Mouse (Mus musculus) midbrain, embryonic 15.5 days (tissue): Measurements from ENCODE around the gene C1qtnf1. TPM values are rescaled to one million over a fixed set of nuclear protein-coding genes. Genes with fewer than 3 reads are reported as not detected.
"Not testable (repeated sequence)": the region's sequence is repeated elsewhere in the genome, so short reads cannot be mapped to it uniquely, and the experiment has no call there.

Source experiments
- ATAC-seq: fragments of 200-750 bp; cut with Nextera tagmentation; replicated peaks from 2 replicates; pipeline ENCODE4 v1.8.0; 2017; ENCODE audit warnings: moderate TSS enrichment
- H3K27ac ChIP-seq: fragments of 300-500 bp; sonication (generic); 2 replicates; pipeline ENCODE4 v1.5.1; 2015; ENCODE audit warnings: mild to moderate bottlenecking, inconsistent platforms
- H3K27me3 ChIP-seq: fragments of 300-500 bp; sonication (generic); replicated peaks from 2 replicates; pipeline ENCODE4 v1.6.1; 2015; ENCODE audit warnings: inconsistent platforms
- H3K36me3 ChIP-seq: fragments of 300-500 bp; sonication (generic); replicated peaks from 2 replicates; pipeline ENCODE4 v1.6.1; 2015; ENCODE audit warnings: inconsistent platforms
- H3K4me1 ChIP-seq: fragments of 300-500 bp; sonication (generic); 2 replicates; pipeline ENCODE4 v1.6.1; 2015; ENCODE audit warnings: inconsistent platforms
- H3K4me2 ChIP-seq: fragments of 300-500 bp; sonication (generic); 2 replicates; pipeline ENCODE4 v1.6.1; 2015; ENCODE audit warnings: inconsistent platforms, mild to moderate bottlenecking, moderate library complexity
- H3K4me3 ChIP-seq: fragments of 300-500 bp; sonication (generic); 2 replicates; pipeline ENCODE4 v1.5.1; 2015; ENCODE audit warnings: mild to moderate bottlenecking, inconsistent platforms
- H3K9ac ChIP-seq: fragments of 300-500 bp; sonication (generic); 2 replicates; pipeline ENCODE4 v1.6.1; 2015; ENCODE audit warnings: mild to moderate bottlenecking, inconsistent platforms
- H3K9me3 ChIP-seq: fragments of 300-500 bp; sonication (generic); 2 replicates; pipeline ENCODE4 v1.6.1; 2016; ENCODE audit warnings: inconsistent platforms
- WGBS: fragments of 180-500 bp; shearing (Covaris S2); methylation state at CpG from one replicate; pipeline ENCODE4 v1.1.7; 2015; ENCODE audit warnings: mixed read lengths; 5-methylcytosine and 5-hydroxymethylcytosine counted together
- polyA plus RNA-seq: library from polyadenylated mRNA; unstranded; fragments of >200 nt; fragmentation: Nextera tagmentation; extraction: Ambion mirVana; gene quantifications from 2 replicates; pipeline ENCODE4 v1.2.1, GENCODE M21; 2015

The C1qtnf1 gene
- 4.2 and 4.3 TPM in 2 replicates for polyA plus RNA-seq

DNA sequence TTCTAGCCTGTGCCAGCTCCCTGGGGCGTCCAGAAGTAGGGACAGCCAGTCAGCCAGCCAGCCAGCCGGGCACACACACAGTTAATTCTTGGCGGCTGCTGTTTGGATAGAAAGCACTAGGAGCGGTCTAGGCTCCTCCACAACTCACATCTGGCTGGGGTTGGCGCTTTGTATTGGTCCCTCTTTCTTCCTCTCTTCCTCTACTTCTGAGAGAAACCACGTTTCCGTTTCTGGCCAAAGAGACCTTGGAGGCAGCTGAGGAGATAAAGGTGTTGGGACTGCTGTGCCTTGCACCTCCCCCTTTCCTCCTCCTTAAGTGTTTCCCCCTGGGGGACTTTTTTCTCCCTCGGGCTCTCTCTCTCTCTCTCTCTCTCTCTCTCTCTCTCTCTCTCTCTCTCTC, at the start of gene C1qtnf1:
TSS of gene C1qtnf1 (plus strand) at position 218 of the 400 bp plus-strand sequence.
- H3K4me2 ChIP-seq, result peak within 1 kb of the TSS; percentile 39
- peak within 1 kb of the TSS; percentile 51; the same call in 1 of the 2 replicates for H3K27ac ChIP-seq
- WGBS, result 4% methylated on average over 8 of the region's 8 CpGs
- peaks cover 35% of the 10 kb centered on the region for H3K4me1 ChIP-seq
- no peaks in the 10 kb centered on the region for H3K36me3 ChIP-seq
- H3K9me3 ChIP-seq, result no peaks in the 10 kb centered on the region
- ATAC-seq, result no peak
- 0 out of 2 replicates have a peak within 1 kb of the TSS, but pooled peaks have one; percentile 0 for H3K9ac ChIP-seq
- peak within 1 kb of the TSS; percentile 25 for H3K4me3 ChIP-seq
- no peaks in the 10 kb centered on the region for H3K27me3 ChIP-seq

DNA sequence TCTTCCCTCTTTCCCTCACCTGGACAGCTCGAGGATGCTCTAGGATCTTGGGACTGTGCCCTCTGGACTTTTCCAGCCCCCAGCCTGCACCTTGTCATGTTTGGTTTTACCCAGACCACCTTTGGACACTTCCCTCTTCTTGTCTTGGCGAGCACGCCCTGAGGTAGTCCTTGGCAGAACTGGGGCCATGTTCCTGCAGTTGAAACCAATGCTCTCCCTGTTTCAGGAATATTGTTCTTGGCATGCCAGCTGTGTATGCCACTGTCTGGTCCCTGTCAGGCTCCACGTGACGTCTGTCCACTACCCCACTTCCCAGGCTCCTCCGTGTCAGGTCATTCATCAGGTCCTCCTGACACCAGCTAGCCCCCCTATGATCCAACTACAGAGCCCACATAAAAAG, 49.3 kb upstream of the C1qtnf1 start:
- H3K9me3 ChIP-seq, result no peaks in the 10 kb centered on the region
- no peak overlapping the region for H3K27ac ChIP-seq
- no peak overlapping the region for H3K4me3 ChIP-seq
- H3K9ac ChIP-seq, result no peak overlapping the region
- no peak for ATAC-seq
- H3K4me2 ChIP-seq, result no peak overlapping the region
- H3K4me1 ChIP-seq, result peaks cover 6% of the 10 kb centered on the region
- H3K27me3 ChIP-seq, result no peaks in the 10 kb centered on the region
- no peaks in the 10 kb centered on the region for H3K36me3 ChIP-seq
- WGBS, result 88% methylated on average over 6 of the region's 6 CpGs

DNA sequence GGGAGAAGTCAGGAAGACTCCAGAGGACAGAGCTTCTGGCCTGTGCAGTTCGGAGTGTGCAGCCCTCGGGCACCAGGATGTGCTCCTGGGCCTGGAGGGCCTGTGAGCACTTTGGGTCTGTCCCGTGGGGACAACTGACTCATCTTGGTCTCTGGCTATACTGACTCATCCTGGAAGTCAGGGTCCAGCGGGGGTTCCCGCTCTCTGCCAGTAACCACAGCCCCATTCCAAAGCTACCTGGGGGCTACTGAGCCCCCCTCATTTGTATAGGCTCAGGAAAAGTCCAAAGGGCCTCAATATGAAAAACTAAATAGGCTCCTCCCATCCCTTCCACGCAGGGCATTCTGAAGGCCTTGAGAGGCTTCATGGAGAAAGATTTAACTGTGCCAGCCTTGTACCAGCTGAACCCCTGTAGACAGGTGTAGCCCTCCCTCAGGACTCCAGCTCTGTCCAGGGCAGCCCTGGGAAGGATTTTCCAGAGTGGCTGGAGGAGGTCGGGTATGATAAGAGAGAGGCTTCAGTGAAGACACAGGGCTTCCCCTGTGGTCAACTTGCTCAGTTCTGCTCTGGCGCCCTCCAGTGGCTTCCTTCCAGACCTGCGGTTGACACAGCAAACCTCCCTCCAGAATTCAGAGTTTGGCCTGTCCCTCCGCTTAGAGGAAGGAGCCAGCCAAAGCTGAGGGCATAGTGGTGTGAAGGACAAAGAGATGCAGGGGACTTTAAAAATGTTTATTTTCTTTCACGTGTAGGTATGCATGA, 48.6 kb upstream of the C1qtnf1 start:
- Histone ChIP-seq H3K4me1 (peaks cover 6% of the 10 kb centered on the region), H3K4me3 (no peak overlapping the region), H3K9ac (no peak overlapping the region), H3K4me2 (no peak overlapping the region), H3K36me3 (no peaks in the 10 kb centered on the region), H3K27ac (no peak overlapping the region), H3K9me3 (no peaks in the 10 kb centered on the region), H3K27me3 (no peaks in the 10 kb centered on the region)
- ATAC-seq, result no peak; the same call in 1 of the 2 replicates
- WGBS, result 51% methylated on average over 11 of the region's 11 CpGs

DNA sequence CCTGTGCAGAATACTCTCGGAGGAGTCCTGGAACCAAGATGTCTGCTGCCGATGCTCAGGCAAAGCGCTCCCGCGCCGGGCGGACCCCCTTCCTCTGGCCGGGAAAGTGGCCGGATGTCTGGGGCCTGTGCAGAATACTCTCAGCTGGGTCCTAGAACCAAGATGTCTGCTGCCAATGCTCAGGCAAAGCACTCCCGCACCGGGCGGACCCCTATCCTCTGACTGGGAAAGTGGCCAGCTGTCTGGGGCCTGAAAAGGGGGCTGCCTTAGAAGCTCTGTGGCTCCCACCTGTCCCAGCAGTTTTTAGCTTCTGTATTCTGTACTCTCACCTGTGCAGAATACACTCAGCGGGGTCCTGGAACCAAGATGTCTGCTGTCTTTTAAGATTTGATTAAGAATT, 40.2 kb upstream of the C1qtnf1 start:
- H3K36me3 ChIP-seq, H3K9me3 ChIP-seq, H3K27ac ChIP-seq, H3K27me3 ChIP-seq, H3K4me1 ChIP-seq, H3K4me2 ChIP-seq, H3K4me3 ChIP-seq, H3K9ac ChIP-seq, ATAC-seq: not testable (repeated sequence)
- 91% methylated on average over 13 of the region's 13 CpGs for WGBS

DNA sequence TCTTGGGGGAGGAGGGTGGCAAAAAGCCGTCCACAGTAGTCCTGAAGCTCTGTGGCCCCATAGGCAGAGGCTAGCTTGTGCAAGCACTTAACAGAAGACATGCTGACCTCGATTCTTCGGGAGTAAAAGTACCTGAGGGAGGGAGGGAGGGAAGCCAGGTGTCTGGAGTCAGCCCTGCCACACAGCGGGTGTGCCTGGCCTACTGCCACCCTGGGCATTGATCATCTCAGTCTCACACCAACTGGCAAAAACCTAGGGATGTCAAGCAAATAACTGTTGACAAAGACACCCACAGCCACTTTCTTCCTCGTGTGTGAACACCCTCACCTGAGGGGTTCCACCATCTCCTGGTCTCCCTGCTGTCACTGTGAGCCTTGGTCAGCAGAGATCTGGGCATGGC, 34.0 kb upstream of the C1qtnf1 start:
- WGBS, result 85% methylated on average over 5 of the region's 5 CpGs
- no peak for ATAC-seq
- no peaks in the 10 kb centered on the region for H3K9me3 ChIP-seq

DNA sequence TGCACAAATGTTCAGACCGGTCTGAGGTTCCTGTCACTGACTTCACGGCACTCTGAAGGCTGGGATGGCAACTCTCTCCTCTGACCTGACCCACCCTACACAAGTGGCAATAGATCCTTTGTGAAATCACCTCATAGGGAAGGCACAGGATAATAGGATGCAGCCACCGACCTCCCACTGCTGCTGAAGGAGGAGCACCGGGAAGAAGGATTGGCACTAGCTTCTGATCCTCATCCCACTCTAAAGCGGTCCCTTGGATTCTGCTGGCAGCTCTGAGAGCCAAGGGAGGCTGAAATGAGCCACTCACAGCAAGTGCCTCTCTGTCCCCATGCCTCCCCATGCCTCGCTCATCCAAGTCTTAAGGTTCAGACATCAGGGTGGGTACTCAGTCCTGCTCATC, 33.5 kb upstream of the C1qtnf1 start:
- 62% methylated on average over 6 of the region's 6 CpGs for WGBS
- Histone ChIP-seq H3K4me1 (no peaks in the 10 kb centered on the region), H3K27me3 (no peaks in the 10 kb centered on the region), H3K27ac (no peak overlapping the region), H3K4me2 (no peak overlapping the region), H3K9me3 (no peaks in the 10 kb centered on the region), H3K4me3 (no peak overlapping the region), H3K36me3 (no peaks in the 10 kb centered on the region), H3K9ac (no peak overlapping the region)
- ATAC-seq, result no peak

More for the DNA sequence above, 34.0 kb upstream of the C1qtnf1 start:
- H3K27ac ChIP-seq, result no peak overlapping the region
- no peak overlapping the region for H3K9ac ChIP-seq
- no peak overlapping the region for H3K4me3 ChIP-seq
- no peaks in the 10 kb centered on the region for H3K4me1 ChIP-seq
- H3K27me3 ChIP-seq, result no peaks in the 10 kb centered on the region
- H3K4me2 ChIP-seq, result no peak overlapping the region
- H3K36me3 ChIP-seq, result no peaks in the 10 kb centered on the region

DNA sequence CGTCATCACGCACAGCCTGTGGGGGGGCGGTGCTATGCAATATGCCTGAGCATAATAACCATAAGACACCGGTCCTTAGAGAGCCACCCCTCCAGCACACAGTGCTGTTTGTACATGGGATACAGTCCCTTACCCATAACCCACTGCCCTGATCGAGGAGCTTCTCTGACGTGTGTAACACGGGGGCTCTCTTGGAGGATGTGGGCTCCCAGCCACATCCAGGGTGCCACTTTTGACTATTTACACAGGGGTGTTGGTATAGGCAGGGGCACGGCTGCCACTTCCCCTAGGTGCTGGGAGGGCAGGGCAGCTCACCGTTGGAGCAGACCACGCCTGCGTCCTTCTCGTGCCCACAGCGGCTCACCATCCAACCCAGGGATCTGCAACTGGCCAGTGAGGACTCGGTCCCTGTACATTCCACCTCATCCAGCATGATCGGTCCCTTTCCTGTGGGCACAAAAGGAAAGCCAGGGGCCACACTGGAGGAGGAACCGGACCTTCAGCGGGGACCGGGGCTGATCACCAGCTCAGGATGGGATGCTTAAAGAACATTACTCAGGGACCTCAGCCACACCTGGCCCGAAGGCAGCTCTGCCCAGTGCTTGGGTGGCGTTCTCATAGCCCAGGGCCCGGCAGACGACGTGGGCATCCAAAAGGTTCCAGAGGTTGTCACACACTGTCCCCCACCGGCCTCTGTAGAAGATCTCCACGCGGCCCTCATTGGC, 30.0 kb upstream of the C1qtnf1 start:
- Histone ChIP-seq H3K27me3 (no peaks in the 10 kb centered on the region), H3K9me3 (no peaks in the 10 kb centered on the region), H3K27ac (no peak overlapping the region), H3K4me3 (no peak overlapping the region), H3K36me3 (no peaks in the 10 kb centered on the region), H3K4me1 (no peaks in the 10 kb centered on the region), H3K4me2 (no peak overlapping the region), H3K9ac (no peak overlapping the region)
- WGBS, result 95% methylated on average over 26 of the region's 26 CpGs
- no peak for ATAC-seq

DNA sequence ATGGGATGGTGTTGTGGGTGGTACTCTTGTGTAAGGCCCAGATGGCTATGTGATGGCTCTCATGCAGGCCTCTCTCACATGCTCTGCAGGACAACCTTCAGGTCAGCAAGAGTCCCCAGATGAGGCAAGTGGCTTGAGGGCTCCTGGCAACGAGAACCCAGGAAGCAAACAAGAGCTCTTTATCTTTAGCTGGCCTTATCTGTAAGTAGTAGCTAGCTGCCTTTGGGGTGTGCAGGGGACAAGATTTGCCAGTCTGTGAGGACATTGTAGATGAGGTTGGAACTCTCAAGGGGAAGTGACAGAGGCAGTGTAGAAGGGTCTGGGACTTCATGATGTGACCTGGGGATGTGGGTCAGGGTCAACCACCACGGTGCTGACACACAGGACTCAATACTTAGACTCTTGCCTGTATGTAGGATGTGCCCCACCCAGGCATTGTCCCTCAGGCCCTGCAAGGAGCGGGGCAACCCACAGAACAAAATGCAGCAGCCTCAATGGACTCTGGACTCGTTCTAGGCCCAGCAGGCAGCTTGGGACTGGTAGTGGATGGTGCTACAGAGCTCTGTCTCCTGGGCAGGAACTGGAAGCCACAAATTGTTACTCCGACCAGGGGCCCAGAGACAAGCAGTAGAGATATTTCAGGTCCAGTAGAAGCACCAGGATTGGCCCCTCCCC, 28.0 kb upstream of the C1qtnf1 start:
- no peaks in the 10 kb centered on the region for H3K4me1 ChIP-seq
- H3K27me3 ChIP-seq, result no peaks in the 10 kb centered on the region
- no peak overlapping the region for H3K4me3 ChIP-seq
- H3K36me3 ChIP-seq, result no peaks in the 10 kb centered on the region
- no peak overlapping the region for H3K4me2 ChIP-seq
- no peaks in the 10 kb centered on the region for H3K9me3 ChIP-seq
- no peak overlapping the region for H3K9ac ChIP-seq
- no peak overlapping the region for H3K27ac ChIP-seq
- 69% methylated on average over 5 of the region's 5 CpGs for WGBS
- ATAC-seq, result no peak

DNA sequence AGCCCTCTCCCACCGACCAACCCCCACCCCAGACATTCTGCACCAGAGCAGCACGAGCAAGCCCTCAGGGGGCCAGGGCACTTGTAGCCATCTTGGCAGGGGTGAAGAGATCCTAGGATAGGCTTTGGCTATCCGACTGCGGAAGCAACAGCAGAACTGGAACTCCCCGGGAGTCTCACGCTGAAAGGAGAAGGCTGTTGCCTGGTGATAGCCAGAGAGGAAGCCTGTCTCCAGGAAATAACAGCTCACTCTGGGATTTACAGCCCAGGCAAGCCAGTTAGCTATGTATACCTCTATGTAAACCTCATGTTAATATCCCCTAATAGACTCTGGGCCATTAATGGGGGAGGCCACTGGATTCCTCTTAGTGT, 27.5 kb upstream of the C1qtnf1 start:
- Histone ChIP-seq H3K27me3 (no peaks in the 10 kb centered on the region), H3K27ac (no peak overlapping the region), H3K9me3 (no peaks in the 10 kb centered on the region), H3K4me3 (no peak overlapping the region), H3K9ac (no peak overlapping the region), H3K4me1 (no peaks in the 10 kb centered on the region), H3K36me3 (0 out of 2 replicates have a peak, but pooled peaks cover 2% of the 10 kb centered on the region), H3K4me2 (no peak overlapping the region)
- no peak for ATAC-seq
- WGBS, result 44% methylated on average over 6 of the region's 6 CpGs

DNA sequence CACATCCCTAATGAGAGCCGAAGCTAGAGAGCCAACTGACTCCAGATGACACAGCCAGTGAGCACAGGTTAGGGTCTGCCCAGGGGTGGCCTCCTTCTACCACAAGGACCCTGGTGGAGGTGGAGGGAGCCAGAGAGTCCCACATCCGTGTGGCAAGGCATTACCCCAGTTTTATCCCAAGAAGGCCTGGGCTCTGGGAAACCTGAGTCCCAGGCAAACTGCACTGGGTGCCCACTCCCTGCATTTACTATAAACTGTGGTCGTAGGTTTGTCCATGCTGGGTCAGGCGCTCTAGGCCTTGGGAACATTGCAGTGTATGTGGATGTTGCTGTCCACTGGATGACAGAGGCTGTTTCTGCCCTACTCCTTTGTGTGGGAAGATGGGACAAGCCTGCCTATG, 26.8 kb upstream of the C1qtnf1 start:
- Histone ChIP-seq H3K9me3 (no peaks in the 10 kb centered on the region), H3K27ac (no peak overlapping the region), H3K4me3 (no peak overlapping the region), H3K4me1 (no peaks in the 10 kb centered on the region), H3K27me3 (no peaks in the 10 kb centered on the region), H3K4me2 (no peak overlapping the region), H3K9ac (no peak overlapping the region), H3K36me3 (0 out of 2 replicates have a peak, but pooled peaks cover 8% of the 10 kb centered on the region)
- ATAC-seq, result no peak
- 85% methylated on average over 4 of the region's 4 CpGs for WGBS

DNA sequence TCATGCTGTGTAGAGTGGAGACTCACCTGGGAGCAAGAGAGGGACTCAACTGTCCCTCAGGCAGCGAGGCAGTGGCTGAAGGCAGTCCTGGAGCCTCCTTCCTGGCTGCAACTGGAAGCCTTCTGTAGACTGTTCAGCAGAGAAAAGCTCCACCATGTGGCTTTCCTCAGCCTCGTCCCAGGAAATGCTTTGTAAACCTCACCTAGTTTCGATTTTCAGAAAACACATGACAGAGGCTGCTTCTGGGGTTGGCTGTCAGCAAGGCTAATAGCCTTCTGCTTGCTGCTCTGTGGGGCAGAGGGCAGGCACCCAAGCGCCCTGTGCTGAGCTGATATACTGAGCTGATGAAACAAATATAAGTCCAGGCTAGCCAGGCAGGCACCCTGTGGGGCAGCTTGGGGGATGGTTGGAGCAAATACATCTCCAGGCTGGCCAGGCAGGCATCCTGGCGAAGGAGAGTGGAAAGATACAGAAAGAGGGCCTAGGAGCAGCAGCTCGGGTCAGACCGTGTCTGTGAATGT, 26.2 kb upstream of the C1qtnf1 start, which contains the start of gene Lgals3bp:
TSS of gene Lgals3bp (minus strand) at position 333 of the 521 bp plus-strand sequence.
- Histone ChIP-seq H3K27me3 (no peaks in the 10 kb centered on the region), H3K9me3 (no peaks in the 10 kb centered on the region), H3K36me3 (peaks cover 12% of the 10 kb centered on the region; the same call in 1 of the 2 replicates), H3K4me1 (no peaks in the 10 kb centered on the region), H3K27ac (no peak within 1 kb of the TSS), H3K9ac (no peak within 1 kb of the TSS), H3K4me2 (no peak within 1 kb of the TSS), H3K4me3 (no peak within 1 kb of the TSS)
- WGBS, result 61% methylated on average over 7 of the region's 7 CpGs
- no peak for ATAC-seq

DNA sequence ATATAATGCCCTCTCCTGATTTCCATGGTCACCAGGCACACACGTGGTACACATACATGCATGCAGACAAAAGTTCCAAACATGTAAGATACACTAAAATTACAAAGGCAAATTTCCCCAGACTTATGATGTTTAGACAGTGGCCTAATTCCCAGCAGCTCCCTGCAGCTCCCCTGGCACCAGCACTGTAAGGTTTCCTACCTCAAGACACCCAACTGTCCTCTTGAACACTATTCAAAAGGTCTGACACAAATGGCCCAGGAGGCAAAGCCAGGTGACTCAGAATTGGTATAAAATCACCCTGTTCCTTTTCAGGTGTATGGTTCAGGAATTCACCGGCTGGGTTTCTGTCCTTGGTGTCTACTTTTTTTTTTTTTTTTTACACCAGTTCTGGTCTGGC, 24.8 kb upstream of the C1qtnf1 start:
- Histone ChIP-seq H3K9ac (no peak overlapping the region), H3K4me2 (no peak overlapping the region), H3K36me3 (peaks cover 15% of the 10 kb centered on the region; the same call in 1 of the 2 replicates), H3K4me3 (no peak overlapping the region), H3K27me3 (no peaks in the 10 kb centered on the region), H3K9me3 (no peaks in the 10 kb centered on the region), H3K27ac (no peak overlapping the region), H3K4me1 (no peaks in the 10 kb centered on the region)
- WGBS, result 96% methylated on average over 2 of the region's 2 CpGs
- no peak for ATAC-seq
